Mouse (Mus musculus): Measurements from ENCODE around the gene Cd300lf. TPM values are rescaled to one million over a fixed set of nuclear protein-coding genes. Genes with fewer than 3 reads are reported as not detected.

The Cd300lf gene
- polyA plus RNA-seq, 1 experiment from 2014 or later = 122 TPM

DNA sequence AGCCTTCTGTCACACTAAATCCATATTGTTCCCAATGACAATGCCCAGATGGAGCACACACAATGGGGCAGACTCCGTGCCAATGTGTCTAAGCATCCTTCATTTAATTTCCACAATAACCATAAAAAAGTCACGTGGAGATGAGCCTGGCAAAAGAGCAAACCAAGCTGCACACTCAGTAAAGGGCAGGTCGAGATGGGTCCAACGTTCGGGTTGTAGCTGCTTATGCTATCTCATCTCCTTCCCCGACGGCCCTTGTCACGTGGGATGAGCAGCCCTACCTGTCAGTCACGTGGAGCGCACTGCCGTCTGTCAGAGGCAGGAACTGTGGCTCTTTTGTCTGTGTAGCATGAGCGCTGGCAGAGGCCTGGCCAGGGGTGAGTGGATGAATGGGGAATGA lies 49.2 kb downstream of the Cd300lf start:
- no peak overlapping the region for H3K27ac ChIP-seq
- no peaks in the 10 kb centered on the region for H3K36me3 ChIP-seq (ENCODE audit: inconsistent target)
- WGBS (ENCODE audit: missing documents) = 79% methylated on average over 12 of the region's 12 CpGs
- no peaks in the 10 kb centered on the region for H3K79me2 ChIP-seq (ENCODE audit: inconsistent target)
- H3K4me3 ChIP-seq (ENCODE audit: inconsistent target) = no peak overlapping the region

DNA sequence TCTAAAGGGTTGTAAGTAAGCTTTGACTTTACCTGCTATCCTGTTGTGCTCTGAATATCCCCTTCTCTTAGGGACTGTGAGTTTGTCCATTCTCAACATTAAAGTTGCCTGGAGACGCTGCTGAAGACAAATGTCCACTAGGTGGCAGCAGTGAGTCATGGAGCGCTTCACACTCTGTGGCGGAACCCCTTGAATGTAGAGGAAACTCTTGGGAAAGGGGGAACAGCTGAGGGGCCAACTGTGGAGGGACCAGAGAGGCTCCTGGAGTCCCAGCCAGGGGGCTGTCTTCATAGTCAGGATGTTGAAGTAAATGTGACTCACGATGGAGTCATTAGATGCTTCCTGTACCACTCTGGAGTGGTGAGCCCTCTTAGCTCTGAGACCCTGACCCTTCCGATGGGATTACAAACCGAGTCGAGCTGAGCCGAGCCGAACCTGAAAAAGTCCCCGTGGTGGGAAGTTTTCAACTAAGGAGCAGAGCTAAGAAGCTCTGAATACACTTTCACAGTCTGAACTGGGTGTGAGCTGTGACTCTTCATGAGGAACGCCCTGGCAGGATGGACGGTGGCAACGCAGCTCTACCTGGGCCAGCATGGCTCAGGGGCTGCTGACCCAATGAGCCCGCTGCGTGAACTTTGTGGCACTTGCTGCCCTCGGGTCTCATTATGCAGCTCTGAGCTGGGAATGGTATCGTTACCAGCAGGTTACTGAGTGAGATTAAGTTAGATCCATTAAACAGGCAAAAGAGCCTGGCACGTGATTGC lies 50.2 kb downstream of the Cd300lf start:
- Histone ChIP-seq H3K4me3 (ENCODE audit: inconsistent target) (no peak overlapping the region), H3K79me2 (ENCODE audit: inconsistent target) (no peaks in the 10 kb centered on the region), H3K27ac (no peak overlapping the region), H3K36me3 (ENCODE audit: inconsistent target) (no peaks in the 10 kb centered on the region)
- WGBS (ENCODE audit: missing documents) = 41% methylated on average over 18 of the region's 18 CpGs

DNA sequence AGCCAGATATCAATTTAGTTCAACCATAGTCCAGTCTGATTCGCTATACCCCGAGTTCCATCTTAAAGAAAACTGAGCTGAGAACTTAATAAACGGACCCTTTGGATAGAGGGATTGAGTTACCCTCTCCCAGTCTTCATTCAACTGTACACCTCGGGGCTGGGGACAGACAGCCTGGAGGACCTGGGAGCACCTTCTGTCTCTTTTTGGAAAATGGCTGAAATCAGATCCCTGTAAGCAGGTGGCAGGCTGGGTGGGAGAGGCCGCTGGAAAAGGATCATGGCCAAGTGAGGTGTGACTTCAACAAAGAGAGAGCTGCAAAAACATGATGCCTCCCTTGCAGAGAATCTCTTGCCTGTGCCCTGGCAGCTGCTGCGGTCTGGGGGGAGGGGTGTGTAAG lies 51.6 kb downstream of the Cd300lf start:
- Histone ChIP-seq H3K36me3 (ENCODE audit: inconsistent target) (no peaks in the 10 kb centered on the region), H3K4me3 (ENCODE audit: inconsistent target) (no peak overlapping the region), H3K27ac (no peak overlapping the region), H3K79me2 (ENCODE audit: inconsistent target) (no peaks in the 10 kb centered on the region)
- WGBS (ENCODE audit: missing documents) = 74% methylated on average over 6 of the region's 6 CpGs

DNA sequence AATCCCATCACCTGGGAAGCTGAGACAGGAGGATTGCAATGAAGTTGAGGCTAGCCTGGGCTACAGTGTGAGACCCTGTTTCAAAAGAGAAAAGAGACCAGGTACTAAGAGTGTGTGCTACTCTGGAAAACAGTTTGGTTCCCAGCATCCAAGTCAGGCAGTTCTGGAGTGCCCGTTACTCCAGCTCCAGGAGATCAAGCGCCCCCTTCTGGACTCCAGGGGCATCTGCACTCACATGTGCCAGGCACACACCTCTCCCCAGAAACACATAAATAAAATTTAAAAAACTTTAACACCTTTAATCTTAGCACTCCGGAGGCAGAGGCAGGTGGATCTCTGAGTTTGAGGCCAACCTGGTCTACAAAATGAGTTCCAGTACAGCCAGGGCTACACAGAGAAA lies 52.4 kb downstream of the Cd300lf start:
- Histone ChIP-seq H3K27ac (no peak overlapping the region), H3K4me3 (ENCODE audit: inconsistent target) (no peak overlapping the region), H3K36me3 (ENCODE audit: inconsistent target) (no peaks in the 10 kb centered on the region), H3K79me2 (ENCODE audit: inconsistent target) (no peaks in the 10 kb centered on the region)
- WGBS (ENCODE audit: missing documents) = 69% methylated on average over 3 of the region's 3 CpGs

DNA sequence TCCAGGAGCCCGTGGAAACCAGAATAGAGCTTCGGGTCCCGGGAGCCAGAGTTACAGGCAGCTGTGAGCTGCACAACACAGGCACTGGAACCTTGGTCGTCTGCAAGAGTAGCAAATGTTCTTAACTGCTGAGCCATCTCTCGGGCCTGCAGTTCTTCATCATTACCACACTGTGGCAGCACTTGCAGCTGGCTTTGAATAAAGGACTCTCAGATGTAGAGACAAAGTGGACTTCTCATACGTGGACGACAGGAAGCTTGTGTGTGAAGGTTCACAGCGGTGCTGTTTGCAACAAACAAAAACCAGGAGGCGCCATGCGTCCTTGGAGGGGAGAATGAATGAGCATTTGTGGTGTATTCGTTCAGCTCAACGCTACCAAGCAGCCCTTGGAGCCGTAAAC lies 52.9 kb downstream of the Cd300lf start:
- WGBS (ENCODE audit: missing documents) = 25% methylated on average over 13 of the region's 13 CpGs
- no peaks in the 10 kb centered on the region for H3K79me2 ChIP-seq (ENCODE audit: inconsistent target)
- no peak overlapping the region for H3K27ac ChIP-seq
- no peak overlapping the region for H3K4me3 ChIP-seq (ENCODE audit: inconsistent target)
- no peaks in the 10 kb centered on the region for H3K36me3 ChIP-seq (ENCODE audit: inconsistent target)

DNA sequence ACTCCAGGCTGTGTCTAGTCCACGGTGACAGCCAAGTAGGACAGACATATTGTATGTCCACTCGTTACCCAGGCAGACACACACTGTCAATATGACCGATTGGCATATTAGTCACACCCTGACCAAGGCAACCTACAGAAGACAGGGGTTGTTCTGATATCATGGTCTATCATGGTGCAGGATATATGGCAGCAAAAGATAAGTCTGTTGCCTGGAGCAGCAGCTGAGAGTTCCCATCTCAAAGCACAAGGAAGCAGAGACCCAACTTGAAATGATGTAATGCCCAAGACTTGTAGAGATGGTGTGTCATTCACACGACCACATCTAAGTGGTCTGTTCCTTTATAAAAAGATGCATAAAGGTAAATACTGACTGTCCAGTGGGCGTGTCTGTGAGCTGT lies 55.1 kb downstream of the Cd300lf start:
- 87% methylated on average over 5 of the region's 5 CpGs for WGBS (ENCODE audit: missing documents)
- Histone ChIP-seq H3K36me3 (ENCODE audit: inconsistent target) (no peaks in the 10 kb centered on the region), H3K4me3 (ENCODE audit: inconsistent target) (no peak overlapping the region), H3K27ac (no peak overlapping the region), H3K79me2 (ENCODE audit: inconsistent target) (no peaks in the 10 kb centered on the region)

DNA sequence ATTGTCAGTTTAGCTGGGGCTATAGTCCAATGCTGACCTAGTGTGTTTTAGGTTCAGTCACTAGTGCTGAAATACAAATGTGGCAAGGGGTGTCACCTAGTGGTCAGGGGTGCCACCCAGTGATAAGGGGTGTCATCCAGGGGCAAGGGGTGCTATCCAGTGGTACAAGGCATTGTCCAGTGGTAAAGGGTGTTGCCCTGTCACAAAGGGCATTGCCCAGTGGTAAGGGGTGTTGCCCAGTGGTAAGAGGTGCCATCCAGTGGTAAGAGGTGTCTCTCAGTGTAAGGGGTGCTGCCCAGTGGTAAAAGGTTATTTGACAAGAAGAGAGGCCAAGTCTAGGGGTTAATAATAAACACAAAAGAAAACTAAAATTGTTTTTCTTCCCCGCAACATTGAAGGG lies 56.4 kb downstream of the Cd300lf start:
- Histone ChIP-seq H3K27ac (no peak overlapping the region), H3K4me3 (ENCODE audit: inconsistent target) (no peak overlapping the region), H3K36me3 (ENCODE audit: inconsistent target) (no peaks in the 10 kb centered on the region), H3K79me2 (ENCODE audit: inconsistent target) (no peaks in the 10 kb centered on the region)
- WGBS (ENCODE audit: missing documents) = 100% methylated on average over 1 of the region's 1 CpGs

DNA sequence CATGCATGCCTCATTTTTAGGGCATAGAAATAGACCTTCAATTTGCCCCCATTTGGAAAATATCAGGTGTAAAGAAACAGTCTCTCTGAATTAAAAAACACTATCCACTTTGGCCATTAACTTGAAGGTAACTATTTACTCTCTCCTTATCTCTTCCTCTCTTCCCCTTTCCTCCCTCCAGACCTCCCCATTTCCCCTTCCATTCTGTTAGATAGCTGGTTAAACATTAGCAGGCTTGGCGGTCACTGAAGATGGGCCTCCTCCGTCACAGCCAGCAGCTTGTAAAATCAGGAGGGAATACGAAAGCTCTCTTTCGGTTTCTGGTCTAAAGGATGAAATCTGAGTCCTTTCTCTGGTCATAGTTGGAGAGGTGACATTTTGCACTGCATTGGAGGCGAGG lies 57.9 kb downstream of the Cd300lf start:
- no peaks in the 10 kb centered on the region for H3K36me3 ChIP-seq (ENCODE audit: inconsistent target)
- no peak overlapping the region for H3K4me3 ChIP-seq (ENCODE audit: inconsistent target)
- WGBS (ENCODE audit: missing documents) = 95% methylated on average over 5 of the region's 5 CpGs
- H3K27ac ChIP-seq = no peak overlapping the region
- no peaks in the 10 kb centered on the region for H3K79me2 ChIP-seq (ENCODE audit: inconsistent target)

DNA sequence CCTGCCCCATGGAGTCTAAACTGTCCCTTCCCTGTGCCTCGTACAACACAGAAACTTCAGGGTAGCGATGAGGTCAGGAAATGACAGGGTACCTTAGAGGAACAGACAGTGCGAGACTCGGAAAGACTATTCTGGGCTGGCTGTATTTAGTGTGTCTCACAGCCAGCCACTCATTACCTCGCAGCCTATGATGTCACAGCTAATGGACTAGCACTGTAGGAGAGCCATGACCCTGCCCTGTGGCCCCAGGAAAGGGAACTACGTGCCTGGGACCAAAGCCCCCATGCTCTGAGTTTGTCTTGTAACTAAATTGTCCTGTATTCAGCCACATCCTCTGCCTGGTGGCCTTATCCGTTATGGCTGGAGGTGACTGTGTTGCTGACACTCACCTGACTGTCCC lies 58.4 kb downstream of the Cd300lf start:
- Histone ChIP-seq H3K4me3 (ENCODE audit: inconsistent target) (no peak overlapping the region), H3K36me3 (ENCODE audit: inconsistent target) (no peaks in the 10 kb centered on the region), H3K79me2 (ENCODE audit: inconsistent target) (no peaks in the 10 kb centered on the region), H3K27ac (no peak overlapping the region)
- WGBS (ENCODE audit: missing documents) = 79% methylated on average over 7 of the region's 7 CpGs

DNA sequence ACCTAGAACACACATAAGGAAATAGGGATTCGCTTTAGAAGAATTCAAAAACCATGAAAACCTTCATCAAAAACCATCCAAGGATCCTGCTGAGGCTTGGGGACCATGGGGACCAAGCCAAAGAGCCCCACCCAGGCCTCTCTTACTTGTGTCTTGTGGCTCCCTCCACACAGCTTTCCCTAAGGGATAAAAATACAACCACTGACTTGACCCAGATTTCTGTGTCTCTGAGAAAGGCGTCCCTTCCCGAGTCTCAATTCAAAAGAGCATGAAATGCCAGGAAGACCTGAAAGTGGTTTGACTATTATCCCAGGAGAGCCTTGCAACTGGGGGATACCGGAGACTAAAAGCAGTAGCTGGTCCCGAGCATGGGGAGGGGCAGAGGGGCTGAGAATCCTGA lies 60.8 kb downstream of the Cd300lf start:
- 83% methylated on average over 5 of the region's 5 CpGs for WGBS (ENCODE audit: missing documents)
- Histone ChIP-seq H3K4me3 (ENCODE audit: inconsistent target) (no peak overlapping the region), H3K79me2 (ENCODE audit: inconsistent target) (no peaks in the 10 kb centered on the region), H3K36me3 (ENCODE audit: inconsistent target) (no peaks in the 10 kb centered on the region), H3K27ac (peak overlapping the region; percentile 73)

DNA sequence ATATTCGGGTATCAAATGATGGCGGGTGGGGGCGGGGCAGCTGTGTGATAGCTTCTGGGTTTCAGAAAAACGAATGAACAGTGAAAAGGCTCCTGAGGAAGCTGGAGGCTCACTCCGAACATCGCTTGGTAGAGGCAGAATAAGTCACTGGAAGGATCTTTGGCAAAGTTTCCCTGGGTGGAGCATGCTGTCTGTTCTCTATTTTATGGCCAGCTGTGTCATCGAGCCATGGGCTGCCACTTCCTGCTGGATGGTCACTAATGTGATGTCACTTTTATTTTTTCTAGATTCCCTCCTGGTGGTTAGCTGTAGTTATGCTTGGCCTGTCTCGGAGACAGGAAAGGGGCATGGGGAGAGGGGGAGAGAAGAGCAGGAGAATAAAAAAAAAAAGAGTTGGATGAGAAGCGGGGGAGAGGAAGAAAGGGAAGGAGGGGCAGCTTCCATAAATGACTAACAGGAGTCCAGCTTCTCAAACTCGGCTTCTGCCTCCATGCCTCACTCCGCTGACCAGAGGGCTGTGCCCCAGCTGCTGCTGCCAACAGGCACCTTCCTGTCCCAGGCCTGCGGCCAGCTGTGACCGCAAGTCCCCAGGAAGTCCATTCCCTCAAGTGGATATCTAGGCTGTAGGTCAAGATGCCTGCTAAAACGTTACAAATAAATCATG lies 62.0 kb downstream of the Cd300lf start:
- H3K79me2 ChIP-seq (ENCODE audit: inconsistent target) = no peaks in the 10 kb centered on the region
- no peak overlapping the region for H3K4me3 ChIP-seq (ENCODE audit: inconsistent target)
- 6% methylated on average over 13 of the region's 14 CpGs for WGBS (ENCODE audit: missing documents)
- peak overlapping the region; percentile 97 for H3K27ac ChIP-seq
- H3K36me3 ChIP-seq (ENCODE audit: inconsistent target) = no peaks in the 10 kb centered on the region

DNA sequence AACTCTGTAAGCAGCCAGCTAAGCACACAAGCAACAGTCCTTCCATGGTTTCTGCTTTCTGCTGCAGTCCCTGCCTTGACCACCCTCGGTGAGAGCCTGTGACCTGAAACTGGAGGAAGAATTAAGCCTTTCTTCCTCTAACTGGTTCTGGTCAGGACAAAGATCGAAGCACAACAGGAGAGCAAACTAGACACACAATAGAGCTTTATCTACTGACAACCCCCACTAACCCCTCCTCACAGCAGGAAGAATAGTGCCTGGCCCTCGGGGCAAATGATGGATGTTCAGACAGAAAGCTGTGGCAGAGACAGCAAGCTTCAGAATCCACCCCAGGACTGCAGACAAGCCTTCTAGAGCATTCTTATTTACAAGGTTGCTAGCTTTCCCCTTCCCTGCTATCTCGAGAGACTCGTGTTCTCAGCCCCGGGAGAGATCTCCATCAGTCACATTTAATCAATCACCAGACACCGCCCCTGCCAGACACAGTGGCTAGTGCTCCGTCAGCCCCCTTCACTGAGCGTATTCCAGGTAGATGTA lies 62.7 kb downstream of the Cd300lf start:
- no peak overlapping the region for H3K4me3 ChIP-seq (ENCODE audit: inconsistent target)
- H3K27ac ChIP-seq = peak overlapping the region; percentile 97
- 29% methylated on average over 8 of the region's 9 CpGs for WGBS (ENCODE audit: missing documents)
- no peaks in the 10 kb centered on the region for H3K36me3 ChIP-seq (ENCODE audit: inconsistent target)
- no peaks in the 10 kb centered on the region for H3K79me2 ChIP-seq (ENCODE audit: inconsistent target)

DNA sequence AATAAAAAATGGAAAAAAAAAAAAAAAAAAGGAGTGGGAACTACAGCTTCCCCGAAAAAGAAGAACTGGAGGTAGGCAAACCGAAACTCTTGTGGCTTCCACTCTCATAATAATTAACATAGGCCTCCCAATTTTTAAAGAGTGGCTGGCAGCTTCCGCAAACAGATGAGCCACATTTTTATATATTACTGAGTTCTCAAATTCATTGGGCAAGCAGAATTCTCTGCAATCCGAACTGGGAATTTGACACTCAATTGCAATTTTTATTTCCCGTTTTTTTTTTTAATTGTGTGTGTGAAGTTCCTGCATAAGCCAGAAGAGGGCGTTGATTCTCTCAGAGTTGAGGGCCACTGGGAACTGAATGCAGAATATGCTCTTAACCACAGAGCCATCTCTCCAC lies 67.0 kb downstream of the Cd300lf start:
- WGBS (ENCODE audit: missing documents) = 2% methylated on average over 6 of the region's 6 CpGs
- Histone ChIP-seq H3K36me3 (ENCODE audit: inconsistent target) (no peaks in the 10 kb centered on the region), H3K4me3 (ENCODE audit: inconsistent target) (no peak overlapping the region), H3K79me2 (ENCODE audit: inconsistent target) (no peaks in the 10 kb centered on the region), H3K27ac (peak overlapping the region; percentile 82)

All from macrophage (primary cell).